Mouse (Mus musculus): ENCODE measurements at regions not wholly inside any gene's neighbourhood (a gene's known extent, or its start where the extent isn't known, plus 50 kb on each side); places are given as distances from the start of the nearest gene placed in this dataset.

DNA sequence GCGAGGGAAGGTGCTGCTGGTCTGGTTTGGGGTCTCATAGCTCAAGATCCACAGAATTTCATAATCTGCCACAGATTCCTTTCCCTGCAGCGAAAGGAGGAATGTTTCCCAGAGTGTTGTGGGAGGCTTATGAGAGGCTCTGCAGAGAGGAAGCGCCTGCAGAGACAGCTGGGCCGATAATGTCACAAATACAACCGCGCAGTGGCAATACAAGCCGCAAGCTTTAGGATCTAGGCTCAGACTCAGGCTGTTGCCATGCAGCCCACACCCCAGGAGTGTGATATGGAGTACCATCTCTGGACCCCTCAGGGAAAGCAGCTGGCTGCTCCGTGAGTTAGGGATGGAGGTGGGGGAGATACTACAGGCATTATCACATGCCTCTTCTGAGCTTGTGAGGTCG, 130.2 kb downstream of the Tex29 start:
- TF ChIP-seq REST (IDR thresholded peaks at IDR 0.05; ENCODE audit: insufficient read depth, insufficient read length) (no peak), SRF (IDR thresholded peaks at IDR 0.05; ENCODE audit: control insufficient read depth, insufficient read length, low read depth) (no peak), MAX (IDR thresholded peaks at IDR 0.05; ENCODE audit: low read depth) (no peak), MYOG (IDR thresholded peaks at IDR 0.05; ENCODE audit: control insufficient read depth in 1 of 3, insufficient read depth in 1 of 3, insufficient read length in 2 of 3, low read depth in 2 of 3) (no peak), POLR2A (IDR thresholded peaks at IDR 0.05; ENCODE audit: insufficient read length, low read depth) (no peak), MYOD1 (IDR thresholded peaks at IDR 0.05; ENCODE audit: control insufficient read depth in 1 of 3, insufficient read length in 2 of 3, low read depth in 2 of 3) (no peak), TCF3 (IDR thresholded peaks at IDR 0.05; ENCODE audit: insufficient read length, low read depth) (no peak)
- Histone ChIP-seq H3K4me2 (ENCODE audit: low read depth) (no peak overlapping the region), H3ac (ENCODE audit: control insufficient read depth, insufficient read length) (no peak overlapping the region), H3K4me3 (no peak overlapping the region), H3K27me3 (ENCODE audit: control insufficient read depth, insufficient read depth, insufficient read length) (peaks cover 36% of the 10 kb centered on the region), H3K79me2 (ENCODE audit: control insufficient read depth, insufficient read depth) (no peaks in the 10 kb centered on the region), H3K36me3 (ENCODE audit: control insufficient read depth, insufficient read depth) (no peaks in the 10 kb centered on the region)

DNA sequence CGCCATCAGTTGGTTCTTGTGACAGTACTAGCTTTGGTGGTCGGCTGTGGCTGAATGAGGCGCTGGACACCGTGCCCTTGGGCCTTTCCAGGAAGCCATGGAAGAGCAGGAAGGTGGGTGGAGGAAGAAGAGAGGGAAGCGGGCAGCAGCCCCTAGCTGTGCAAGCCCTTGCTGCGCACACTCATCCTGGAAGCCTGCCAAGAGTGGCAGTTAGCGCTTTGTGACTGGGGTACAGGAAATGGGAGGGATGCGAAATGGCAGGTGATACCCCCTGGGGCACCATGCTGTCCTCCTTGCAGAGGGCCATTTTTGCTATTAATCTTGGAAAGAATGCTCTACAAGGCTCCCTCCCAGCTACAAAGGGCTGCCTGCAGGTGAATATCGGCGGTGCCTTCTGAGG, 133.2 kb downstream of the Tex29 start:
- peaks cover 39% of the 10 kb centered on the region for H3K27me3 ChIP-seq (ENCODE audit: control insufficient read depth, insufficient read depth, insufficient read length)
- no peak overlapping the region for H3K4me3 ChIP-seq
- H3K79me2 ChIP-seq (ENCODE audit: control insufficient read depth, insufficient read depth) = no peaks in the 10 kb centered on the region
- H3K36me3 ChIP-seq (ENCODE audit: control insufficient read depth, insufficient read depth) = no peaks in the 10 kb centered on the region
- TF ChIP-seq MYOD1 (IDR thresholded peaks at IDR 0.05; ENCODE audit: control insufficient read depth in 1 of 3, insufficient read length in 2 of 3, low read depth in 2 of 3) = no peak
- TF ChIP-seq SRF (IDR thresholded peaks at IDR 0.05; ENCODE audit: control insufficient read depth, insufficient read length, low read depth) = no peak
- TF ChIP-seq POLR2AphosphoS2 (IDR thresholded peaks at IDR 0.05; ENCODE audit: insufficient read length, low read depth) = no peak
- TF ChIP-seq MAX (IDR thresholded peaks at IDR 0.05; ENCODE audit: low read depth) = no peak
- TF ChIP-seq CEBPB (IDR thresholded peaks at IDR 0.05; ENCODE audit: insufficient read depth, poor library complexity, severe bottlenecking) = no peak
- TF ChIP-seq REST (IDR thresholded peaks at IDR 0.05; ENCODE audit: insufficient read depth, insufficient read length) = no peak
- TF ChIP-seq TCF3 (IDR thresholded peaks at IDR 0.05; ENCODE audit: insufficient read length, low read depth) = no peak
- TF ChIP-seq POLR2A (IDR thresholded peaks at IDR 0.05; ENCODE audit: insufficient read length, low read depth) = no peak
- TF ChIP-seq E2F4 (IDR thresholded peaks at IDR 0.05; ENCODE audit: insufficient read depth) = no peak
- TF ChIP-seq MYOG (IDR thresholded peaks at IDR 0.05; ENCODE audit: control insufficient read depth in 1 of 3, insufficient read depth in 1 of 3, insufficient read length in 2 of 3, low read depth in 2 of 3) = no peak
- TF ChIP-seq TCF12 (IDR thresholded peaks at IDR 0.05; ENCODE audit: insufficient read depth, poor library complexity, severe bottlenecking) = no peak
- TF ChIP-seq USF1 (IDR thresholded peaks at IDR 0.05; ENCODE audit: low read depth) = no peak
- H3K4me2 ChIP-seq (ENCODE audit: low read depth) = no peak overlapping the region
- no peak overlapping the region for H3ac ChIP-seq (ENCODE audit: control insufficient read depth, insufficient read length)

DNA sequence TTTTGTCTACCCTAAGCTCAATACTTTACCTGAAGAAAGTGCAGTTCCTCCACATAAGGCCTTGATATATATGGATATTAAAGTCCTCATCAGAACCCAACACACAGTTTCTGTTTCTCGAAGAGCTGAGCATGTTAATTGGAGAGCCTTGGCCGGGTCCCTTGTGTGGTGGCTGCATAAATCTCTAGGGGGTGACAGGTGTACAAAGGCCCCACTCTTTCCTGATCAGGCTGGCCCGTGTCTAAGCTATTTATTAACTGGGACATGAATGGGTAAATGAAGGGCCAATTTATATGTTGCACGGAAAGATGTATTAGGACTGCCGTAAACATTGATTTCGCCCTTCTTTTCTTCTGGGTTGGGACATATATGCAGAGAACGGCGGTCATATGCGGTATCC, 136.8 kb downstream of the Tex29 start:
- TF ChIP-seq CEBPB (IDR thresholded peaks at IDR 0.05; ENCODE audit: insufficient read depth, poor library complexity, severe bottlenecking) (no peak), TCF12 (IDR thresholded peaks at IDR 0.05; ENCODE audit: insufficient read depth, poor library complexity, severe bottlenecking) (no peak), SRF (IDR thresholded peaks at IDR 0.05; ENCODE audit: control insufficient read depth, insufficient read length, low read depth) (no peak), POLR2AphosphoS2 (IDR thresholded peaks at IDR 0.05; ENCODE audit: insufficient read length, low read depth) (no peak), USF1 (IDR thresholded peaks at IDR 0.05; ENCODE audit: low read depth) (no peak), MYOD1 (IDR thresholded peaks at IDR 0.05; ENCODE audit: control insufficient read depth in 1 of 3, insufficient read length in 2 of 3, low read depth in 2 of 3) (no peak), REST (IDR thresholded peaks at IDR 0.05; ENCODE audit: insufficient read depth, insufficient read length) (no peak), MAX (IDR thresholded peaks at IDR 0.05; ENCODE audit: low read depth) (no peak), TCF3 (IDR thresholded peaks at IDR 0.05; ENCODE audit: insufficient read length, low read depth) (no peak), MYOG (IDR thresholded peaks at IDR 0.05; ENCODE audit: control insufficient read depth in 1 of 3, insufficient read depth in 1 of 3, insufficient read length in 2 of 3, low read depth in 2 of 3) (no peak), POLR2A (IDR thresholded peaks at IDR 0.05; ENCODE audit: insufficient read length, low read depth) (no peak), E2F4 (IDR thresholded peaks at IDR 0.05; ENCODE audit: insufficient read depth) (no peak)
- Histone ChIP-seq H3K4me2 (ENCODE audit: low read depth) (no peak overlapping the region), H3K36me3 (ENCODE audit: control insufficient read depth, insufficient read depth) (no peaks in the 10 kb centered on the region), H3ac (ENCODE audit: control insufficient read depth, insufficient read length) (no peak overlapping the region), H3K4me3 (no peak overlapping the region), H3K27me3 (ENCODE audit: control insufficient read depth, insufficient read depth, insufficient read length) (peaks cover 20% of the 10 kb centered on the region), H3K79me2 (ENCODE audit: control insufficient read depth, insufficient read depth) (no peaks in the 10 kb centered on the region)

DNA sequence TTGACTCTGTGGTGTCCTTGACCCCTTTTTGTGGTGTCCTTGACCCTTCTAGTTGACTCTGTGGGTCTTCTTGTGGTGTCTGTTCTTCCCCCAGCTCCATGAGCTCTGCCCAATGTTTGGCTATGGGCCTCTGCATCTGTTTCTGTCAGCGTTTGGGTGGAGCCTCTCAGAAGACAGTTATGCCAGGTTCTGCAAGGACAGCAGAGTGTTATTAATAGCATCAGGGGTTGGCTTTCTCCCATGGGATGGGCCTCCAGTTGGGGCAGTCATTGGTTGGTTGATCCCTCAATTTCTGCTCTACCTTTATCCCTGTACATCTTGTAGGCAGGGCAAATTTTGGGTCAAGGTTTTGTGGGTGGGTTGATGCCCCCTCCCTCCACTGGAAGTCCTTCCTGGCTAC, 138.8 kb downstream of the Tex29 start:
- H3K27me3 ChIP-seq (ENCODE audit: control insufficient read depth, insufficient read depth, insufficient read length) = peaks cover 7% of the 10 kb centered on the region

More for the DNA sequence above, 138.8 kb downstream of the Tex29 start:
- no peak overlapping the region for H3ac ChIP-seq (ENCODE audit: control insufficient read depth, insufficient read length)
- no peaks in the 10 kb centered on the region for H3K36me3 ChIP-seq (ENCODE audit: control insufficient read depth, insufficient read depth)
- no peak overlapping the region for H3K4me2 ChIP-seq (ENCODE audit: low read depth)
- no peaks in the 10 kb centered on the region for H3K79me2 ChIP-seq (ENCODE audit: control insufficient read depth, insufficient read depth)
- TF ChIP-seq E2F4 (IDR thresholded peaks at IDR 0.05; ENCODE audit: insufficient read depth) = no peak
- TF ChIP-seq MYOD1 (IDR thresholded peaks at IDR 0.05; ENCODE audit: control insufficient read depth in 1 of 3, insufficient read length in 2 of 3, low read depth in 2 of 3) = no peak
- TF ChIP-seq CEBPB (IDR thresholded peaks at IDR 0.05; ENCODE audit: insufficient read depth, poor library complexity, severe bottlenecking) = no peak
- TF ChIP-seq MYOG (IDR thresholded peaks at IDR 0.05; ENCODE audit: control insufficient read depth in 1 of 3, insufficient read depth in 1 of 3, insufficient read length in 2 of 3, low read depth in 2 of 3) = no peak
- no peak for TF ChIP-seq POLR2A (IDR thresholded peaks at IDR 0.05; ENCODE audit: insufficient read length, low read depth)
- TF ChIP-seq SRF (IDR thresholded peaks at IDR 0.05; ENCODE audit: control insufficient read depth, insufficient read length, low read depth) = no peak
- no peak for TF ChIP-seq MAX (IDR thresholded peaks at IDR 0.05; ENCODE audit: low read depth)
- TF ChIP-seq TCF3 (IDR thresholded peaks at IDR 0.05; ENCODE audit: insufficient read length, low read depth) = no peak
- no peak for TF ChIP-seq TCF12 (IDR thresholded peaks at IDR 0.05; ENCODE audit: insufficient read depth, poor library complexity, severe bottlenecking)
- no peak for TF ChIP-seq REST (IDR thresholded peaks at IDR 0.05; ENCODE audit: insufficient read depth, insufficient read length)
- H3K4me3 ChIP-seq = no peak overlapping the region
